Mouse (Mus musculus): ENCODE data around the gene Nfe2l1. TPM values are rescaled to one million over a fixed set of nuclear protein-coding genes. Genes with fewer than 3 reads are reported as not detected.

Gene Nfe2l1
- polyA plus RNA-seq, 1 experiment: 252 TPM

GRCm38 (mm10) chr11:96847240-96847639, 17.5 kb upstream of the Nfe2l1 start:
- no peak overlapping the region for H3K27ac ChIP-seq (ENCODE audit: insufficient read depth, low read depth, low read length)

GRCm38 (mm10) chr11:96843627-96844026, 13.9 kb upstream of the Nfe2l1 start:
- Histone ChIP-seq H3K4me3 (ENCODE audit: insufficient read depth, low read depth, low read length) (no peak overlapping the region), H3K27me3 (replicated peaks; ENCODE audit: control insufficient read depth, insufficient read depth, low read length) (no peaks in the 10 kb centered on the region), H3K27ac (ENCODE audit: insufficient read depth, low read depth, low read length) (no peak overlapping the region), H3K4me1 (ENCODE audit: control insufficient read depth, insufficient read depth, low read length) (no peaks in the 10 kb centered on the region), H3K36me3 (ENCODE audit: control insufficient read depth, insufficient read depth, low read length) (no peaks in the 10 kb centered on the region)
- 70% methylated on average over 3 of the region's 3 CpGs for WGBS
- DNase-seq: no peak
- no peak for TF ChIP-seq CTCF (conservative IDR thresholded peaks at IDR 0.05; ENCODE audit: insufficient read depth, insufficient read length, low read depth, low read length)
- no peak for TF ChIP-seq POLR2A (IDR thresholded peaks at IDR 0.05; ENCODE audit: low read depth, low read length)

More at GRCm38 (mm10) chr11:96847240-96847639, 17.5 kb upstream of the Nfe2l1 start:
- H3K4me3 ChIP-seq (ENCODE audit: insufficient read depth, low read depth, low read length): no peak overlapping the region
- H3K27me3 ChIP-seq (replicated peaks; ENCODE audit: control insufficient read depth, insufficient read depth, low read length): no peaks in the 10 kb centered on the region
- no peak for DNase-seq
- H3K4me1 ChIP-seq (ENCODE audit: control insufficient read depth, insufficient read depth, low read length): no peaks in the 10 kb centered on the region
- TF ChIP-seq POLR2A (IDR thresholded peaks at IDR 0.05; ENCODE audit: low read depth, low read length) (no peak), CTCF (conservative IDR thresholded peaks at IDR 0.05; ENCODE audit: insufficient read depth, insufficient read length, low read depth, low read length) (no peak)
- 54% methylated on average over 3 of the region's 3 CpGs for WGBS
- no peaks in the 10 kb centered on the region for H3K36me3 ChIP-seq (ENCODE audit: control insufficient read depth, insufficient read depth, low read length)

- DNase-seq: no peak
These were observed 10.5 kb upstream of the Nfe2l1 start for GRCm38 (mm10) chr11:96840290-96840689.

DNA sequence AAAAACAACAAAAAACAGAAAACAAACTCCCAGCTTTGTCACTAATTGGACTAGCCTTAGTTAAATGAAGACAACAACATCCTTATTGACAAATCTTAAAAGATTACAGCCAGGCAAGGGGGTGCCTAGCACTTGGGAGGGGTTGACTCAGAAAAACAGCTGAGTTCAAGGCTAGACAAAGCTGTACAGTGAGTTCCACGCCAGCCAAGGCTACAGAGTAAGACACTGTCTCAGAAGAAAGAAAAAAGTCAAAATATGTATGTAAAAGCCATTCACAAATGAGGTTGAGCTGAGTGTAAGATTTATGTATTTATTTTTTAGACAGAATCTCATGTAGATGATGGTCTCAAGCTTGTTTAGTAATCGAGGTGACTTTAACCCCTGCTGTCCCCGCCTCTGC, 10.1 kb upstream of the Nfe2l1 start:
- DNase-seq: no peak
- H3K4me3 ChIP-seq (ENCODE audit: insufficient read depth, low read depth, low read length): no peak overlapping the region
- 66% methylated on average over 3 of the region's 3 CpGs for WGBS
- H3K36me3 ChIP-seq (ENCODE audit: control insufficient read depth, insufficient read depth, low read length): no peaks in the 10 kb centered on the region
- H3K4me1 ChIP-seq (ENCODE audit: control insufficient read depth, insufficient read depth, low read length): no peaks in the 10 kb centered on the region
- no peak overlapping the region for H3K27ac ChIP-seq (ENCODE audit: insufficient read depth, low read depth, low read length)
- TF ChIP-seq POLR2A (IDR thresholded peaks at IDR 0.05; ENCODE audit: low read depth, low read length) (no peak), CTCF (conservative IDR thresholded peaks at IDR 0.05; ENCODE audit: insufficient read depth, insufficient read length, low read depth, low read length) (no peak)
- no peaks in the 10 kb centered on the region for H3K27me3 ChIP-seq (replicated peaks; ENCODE audit: control insufficient read depth, insufficient read depth, low read length)

More at GRCm38 (mm10) chr11:96840290-96840689, 10.5 kb upstream of the Nfe2l1 start:
- Histone ChIP-seq H3K27ac (ENCODE audit: insufficient read depth, low read depth, low read length) (no peak overlapping the region), H3K36me3 (ENCODE audit: control insufficient read depth, insufficient read depth, low read length) (no peaks in the 10 kb centered on the region), H3K27me3 (replicated peaks; ENCODE audit: control insufficient read depth, insufficient read depth, low read length) (no peaks in the 10 kb centered on the region), H3K4me3 (ENCODE audit: insufficient read depth, low read depth, low read length) (no peak overlapping the region), H3K4me1 (ENCODE audit: control insufficient read depth, insufficient read depth, low read length) (no peaks in the 10 kb centered on the region)
- 45% methylated on average over 8 of the region's 8 CpGs for WGBS
- TF ChIP-seq POLR2A (IDR thresholded peaks at IDR 0.05; ENCODE audit: low read depth, low read length) (no peak), CTCF (conservative IDR thresholded peaks at IDR 0.05; ENCODE audit: insufficient read depth, insufficient read length, low read depth, low read length) (no peak)

DNA sequence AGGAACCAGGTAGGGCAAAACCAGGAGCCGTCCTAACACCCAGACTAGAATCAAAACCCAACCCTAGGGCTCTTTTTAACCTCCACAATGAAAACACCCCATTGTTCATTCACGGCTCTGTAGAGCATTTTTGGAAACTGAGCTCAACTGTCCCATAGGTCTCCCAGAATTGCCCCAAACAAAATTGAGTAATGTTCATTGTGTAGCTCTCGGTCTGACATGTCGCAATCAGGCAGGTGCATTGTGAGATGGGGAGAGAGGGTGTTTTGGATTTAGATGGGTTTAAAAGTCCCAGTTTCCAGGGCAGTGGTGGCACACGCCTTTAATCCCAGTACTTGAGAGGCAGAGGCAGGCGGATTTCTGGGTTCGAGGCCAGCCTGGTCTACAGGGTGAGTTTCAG, 9.7 kb upstream of the Nfe2l1 start:
- H3K27ac ChIP-seq (ENCODE audit: insufficient read depth, low read depth, low read length): no peak overlapping the region
- no peaks in the 10 kb centered on the region for H3K27me3 ChIP-seq (replicated peaks; ENCODE audit: control insufficient read depth, insufficient read depth, low read length)
- DNase-seq: no peak
- no peaks in the 10 kb centered on the region for H3K36me3 ChIP-seq (ENCODE audit: control insufficient read depth, insufficient read depth, low read length)
- H3K4me3 ChIP-seq (ENCODE audit: insufficient read depth, low read depth, low read length): no peak overlapping the region
- no peaks in the 10 kb centered on the region for H3K4me1 ChIP-seq (ENCODE audit: control insufficient read depth, insufficient read depth, low read length)
- TF ChIP-seq POLR2A (IDR thresholded peaks at IDR 0.05; ENCODE audit: low read depth, low read length) (no peak), CTCF (conservative IDR thresholded peaks at IDR 0.05; ENCODE audit: insufficient read depth, insufficient read length, low read depth, low read length) (no peak)
- 89% methylated on average over 7 of the region's 7 CpGs for WGBS

DNA sequence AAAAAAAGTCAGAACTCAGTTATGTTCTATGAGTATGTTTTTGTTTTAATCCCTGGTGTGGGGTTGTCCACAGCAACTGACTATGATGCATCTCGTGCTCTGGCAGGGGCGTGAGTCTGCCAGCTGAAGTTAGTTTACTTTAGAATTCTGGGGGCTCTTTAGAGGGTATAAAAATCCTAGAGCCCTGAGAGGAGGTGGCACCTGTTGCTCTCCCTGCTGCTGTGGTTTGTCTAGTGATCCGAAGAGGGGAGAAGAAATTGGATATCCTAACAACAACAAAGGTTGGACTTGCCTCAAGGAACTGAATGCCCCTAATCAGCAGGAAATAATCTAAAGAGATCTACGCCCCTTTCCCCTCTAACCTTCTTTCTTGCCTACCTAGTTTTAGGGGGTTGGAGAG, 8.6 kb upstream of the Nfe2l1 start:
- Histone ChIP-seq H3K27ac (ENCODE audit: insufficient read depth, low read depth, low read length) (no peak overlapping the region), H3K4me1 (ENCODE audit: control insufficient read depth, insufficient read depth, low read length) (no peaks in the 10 kb centered on the region), H3K4me3 (ENCODE audit: insufficient read depth, low read depth, low read length) (no peak overlapping the region), H3K27me3 (replicated peaks; ENCODE audit: control insufficient read depth, insufficient read depth, low read length) (no peaks in the 10 kb centered on the region), H3K36me3 (ENCODE audit: control insufficient read depth, insufficient read depth, low read length) (no peaks in the 10 kb centered on the region)
- WGBS: 66% methylated on average over 4 of the region's 4 CpGs
- no peak for TF ChIP-seq CTCF (conservative IDR thresholded peaks at IDR 0.05; ENCODE audit: insufficient read depth, insufficient read length, low read depth, low read length)
- no peak for TF ChIP-seq POLR2A (IDR thresholded peaks at IDR 0.05; ENCODE audit: low read depth, low read length)
- no peak for DNase-seq

DNA sequence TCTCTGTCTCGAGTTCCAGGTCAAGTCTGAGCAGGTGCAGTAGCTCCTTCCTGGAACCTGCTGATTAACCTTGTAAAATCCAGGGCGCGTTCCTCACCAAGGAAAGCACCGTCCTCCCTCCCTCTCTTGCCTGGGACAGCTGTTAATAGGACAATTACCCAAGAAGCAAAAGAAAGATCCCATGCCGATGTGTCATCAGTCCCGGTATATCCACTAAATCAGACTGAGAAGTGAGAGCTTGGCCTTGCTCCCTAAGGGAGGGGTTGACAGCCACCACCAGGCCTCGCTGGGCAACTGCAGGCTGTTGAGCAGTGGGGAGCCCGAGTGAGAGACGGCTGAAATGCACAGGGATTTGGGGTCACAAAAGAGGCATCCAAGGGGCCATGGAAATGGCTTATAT, 7.5 kb upstream of the Nfe2l1 start:
- Histone ChIP-seq H3K27me3 (replicated peaks; ENCODE audit: control insufficient read depth, insufficient read depth, low read length) (no peaks in the 10 kb centered on the region), H3K27ac (ENCODE audit: insufficient read depth, low read depth, low read length) (no peak overlapping the region), H3K4me1 (ENCODE audit: control insufficient read depth, insufficient read depth, low read length) (no peaks in the 10 kb centered on the region), H3K4me3 (ENCODE audit: insufficient read depth, low read depth, low read length) (no peak overlapping the region), H3K36me3 (ENCODE audit: control insufficient read depth, insufficient read depth, low read length) (no peaks in the 10 kb centered on the region)
- peak; percentile 68 for TF ChIP-seq CTCF (conservative IDR thresholded peaks at IDR 0.05; ENCODE audit: insufficient read depth, insufficient read length, low read depth, low read length)
- no peak for TF ChIP-seq POLR2A (IDR thresholded peaks at IDR 0.05; ENCODE audit: low read depth, low read length)
- WGBS: 25% methylated on average over 9 of the region's 9 CpGs
- peak; percentile 25 for DNase-seq

Measured in kidney, adult 2 months (tissue).